Mouse (Mus musculus) layer of hippocampus, adult 2 months (tissue): ENCODE results near the gene Gm10031. TPM values are rescaled to one million over a fixed set of nuclear protein-coding genes. Genes with fewer than 3 reads are reported as not detected.
A peak's percentile ranks its signal among the peaks of the same experiment; 100 is the strongest.

Experiments
- DNase-seq, 2 experiments: peaks; one replicate each; pipeline ENCODE4 v3.0.0; 2022; ENCODE audit warnings: low spot score in 2 of 2
- H3K27ac ChIP-seq: fragments of 200-600 bp; 2 replicates; pipeline ENCODE4 v1.8.1; 2022
- H3K4me3 ChIP-seq: fragments of 200-600 bp; 2 replicates; pipeline ENCODE4 v1.8.1; 2022; ENCODE audit warnings: mild to moderate bottlenecking
- CTCF ChIP-seq: fragments of 200-600 bp; conservative IDR thresholded peaks from 2 replicates; pipeline ENCODE4 v1.8.1; 2022; ENCODE audit warnings: antibody characterized with exemption, mild to moderate bottlenecking, moderate library complexity
- total RNA-seq, 2 experiments: library from RNA; stranded (reverse); gene quantifications; 2 replicates each; pipeline ENCODE4 v1.2.3; 2021

The Gm10031 gene
- total RNA-seq, 2 experiments from 2014 or later: 40.4 to 44.5 TPM

GRCm38 (mm10) chr1:156558950-156559640 lies 35.3 kb downstream of the Gm10031 start:
- no peak for TF ChIP-seq CTCF
- Histone ChIP-seq H3K27ac (peak overlapping the region; percentile 100), H3K4me3 (peak overlapping the region; percentile 63)
- peak; percentile 34 to 59 for DNase-seq

DNA sequence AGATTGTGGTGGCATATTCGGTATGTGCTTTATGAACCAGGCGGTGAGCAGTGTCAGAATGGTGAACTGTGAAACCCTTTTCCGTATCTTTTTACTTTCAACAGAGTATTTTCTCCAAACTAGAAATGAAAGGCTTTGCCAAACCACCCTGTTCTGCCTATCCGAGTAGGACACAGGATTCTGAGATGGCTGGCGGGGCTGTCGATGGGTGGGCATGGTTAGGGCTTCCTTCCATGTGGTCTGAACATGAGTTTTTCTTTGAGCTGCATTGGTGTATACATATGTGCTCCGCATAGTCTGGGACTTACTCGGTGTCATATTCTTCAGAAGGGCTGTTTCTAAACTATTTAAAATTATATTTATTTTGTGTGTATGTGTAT lies 35.8 kb downstream of the Gm10031 start:
- TF ChIP-seq CTCF: no peak
- peak; percentile 12 to 16 for DNase-seq
- Histone ChIP-seq H3K27ac (peak overlapping the region; percentile 100), H3K4me3 (peak overlapping the region; percentile 63)

DNA sequence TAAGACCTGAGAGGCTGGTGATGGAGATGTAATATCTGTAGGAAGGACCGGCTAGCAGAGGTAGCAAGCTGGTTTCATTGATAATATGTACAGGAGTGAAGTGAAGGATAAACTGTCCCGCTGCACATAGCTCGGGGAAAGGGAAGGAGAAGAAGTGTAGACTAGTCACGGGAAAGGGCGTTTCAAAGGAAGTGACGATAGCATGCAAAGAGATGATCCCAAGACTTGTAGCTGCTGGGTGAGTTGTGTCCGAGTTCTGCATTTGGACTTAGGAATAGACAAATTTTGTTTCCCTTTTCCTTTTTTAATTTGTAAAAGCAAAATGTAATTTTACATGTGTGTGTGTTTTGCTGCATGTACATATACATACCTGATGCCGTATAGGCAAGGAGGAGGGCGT lies 36.7 kb downstream of the Gm10031 start:
- no peak for DNase-seq
- Histone ChIP-seq H3K4me3 (peak overlapping the region; percentile 63), H3K27ac (no peak overlapping the region)
- no peak for TF ChIP-seq CTCF

DNA sequence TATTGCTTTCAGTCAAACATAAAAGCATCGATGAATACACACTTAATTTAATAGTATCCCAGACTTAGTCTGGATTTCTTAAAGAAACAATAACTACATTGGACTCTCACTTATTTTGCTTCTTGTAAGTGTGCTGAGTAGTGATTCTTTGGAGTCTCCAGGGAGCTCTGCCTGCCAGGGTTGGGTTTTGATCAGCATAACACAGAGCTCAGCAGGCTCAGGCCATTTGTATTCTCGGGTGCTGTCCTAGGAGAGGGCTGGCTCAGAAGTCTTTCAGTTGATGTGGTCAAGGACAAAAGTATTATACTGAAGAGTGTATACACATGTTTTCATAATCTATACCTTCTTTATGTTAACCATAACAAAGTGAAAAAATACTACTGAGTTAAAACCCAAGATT lies 41.5 kb downstream of the Gm10031 start:
- no peak for DNase-seq
- TF ChIP-seq CTCF: no peak

GRCm38 (mm10) chr1:156566132-156566531 lies 42.3 kb downstream of the Gm10031 start:
- H3K27ac ChIP-seq: no peak overlapping the region
- no peak for DNase-seq
- TF ChIP-seq CTCF: peak; percentile 72

More for the DNA sequence above, 41.5 kb downstream of the Gm10031 start:
- H3K4me3 ChIP-seq: no peak overlapping the region
- H3K27ac ChIP-seq: peak overlapping the region; percentile 61

GRCm38 (mm10) chr1:156569615-156570014 lies 45.8 kb downstream of the Gm10031 start:
- TF ChIP-seq CTCF: no peak

More at GRCm38 (mm10) chr1:156566132-156566531, 42.3 kb downstream of the Gm10031 start:
- no peak overlapping the region for H3K4me3 ChIP-seq

DNA sequence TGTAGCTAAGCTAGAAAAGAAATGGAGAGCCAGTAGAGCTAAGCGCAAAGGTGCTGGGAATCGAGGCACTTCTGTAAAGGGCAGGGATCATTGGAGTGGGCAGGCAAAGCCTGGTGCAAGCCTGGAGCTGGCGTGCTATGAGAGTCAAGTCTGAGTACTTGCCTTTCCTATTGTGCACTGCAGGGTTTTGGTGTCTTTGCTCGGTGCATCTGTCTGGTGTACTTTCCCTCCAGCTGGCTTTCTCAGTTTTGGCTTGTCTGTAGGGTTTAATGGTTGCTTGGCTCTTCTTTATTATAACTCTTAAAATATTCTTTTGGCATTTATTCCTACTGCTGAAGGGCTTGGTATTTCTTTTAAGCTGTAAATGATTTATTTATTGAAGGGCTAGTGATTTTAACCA lies 49.1 kb downstream of the Gm10031 start:
- no peak for TF ChIP-seq CTCF
- peak; percentile 31 to 55 for DNase-seq
- Histone ChIP-seq H3K4me3 (no peak overlapping the region), H3K27ac (peak overlapping the region; percentile 63)

More at GRCm38 (mm10) chr1:156569615-156570014, 45.8 kb downstream of the Gm10031 start:
- Histone ChIP-seq H3K4me3 (no peak overlapping the region), H3K27ac (no peak overlapping the region)
- DNase-seq: no peak

Other genes starting within 250 kb of the Gm10031 start
- 1 to 10 TPM; 6.5 to 7.6 TPM for gene Tdrd5, start 220.3 kb upstream of the Gm10031 start, total RNA-seq
- gene Nphs2, start 213.3 kb upstream of the Gm10031 start, total RNA-seq: not detected
- gene Gm2000, start 158.0 kb upstream of the Gm10031 start, total RNA-seq: 100 to 1,000 TPM; 312 to 322 TPM
- 1 to 10 TPM in 1 of 2 experiments, under 1 TPM in 1; 0.61 to 1.3 TPM for gene Axdnd1, start 102.9 kb upstream of the Gm10031 start, total RNA-seq
- 10 to 100 TPM; 49.3 to 55.9 TPM for gene Soat1, start 49.7 kb upstream of the Gm10031 start, total RNA-seq
- gene Abl2, start 34.8 kb downstream of the Gm10031 start, total RNA-seq: 10 to 100 TPM; 87.4 to 88.2 TPM
- gene Tor3a, start 150.3 kb downstream of the Gm10031 start, total RNA-seq: 1 to 10 TPM; 7.1 to 8.2 TPM
- 10 to 100 TPM; 75.4 to 78.3 TPM for gene Fam20b, start 195.1 kb downstream of the Gm10031 start, total RNA-seq